Mouse (Mus musculus) MEL (cell line): ENCODE results near the gene Dcaf10.
A peak's percentile ranks its signal among the peaks of the same experiment; 100 is the strongest.

Experiments
- BHLHE40 ChIP-seq: IDR thresholded peaks from 2 replicates; pipeline ENCODE4 v1.6.1; 2012; ENCODE audit warnings: low read depth, mild to moderate bottlenecking, inconsistent platforms, low read length, improper control_type of control experiment, borderline replicate concordance
- CTCF ChIP-seq, 3 experiments: IDR thresholded peaks in 2 of 3; conservative IDR thresholded peaks in 1 of 3; 2 replicates each; pipeline ENCODE4 v1.5.1; 2011 to 2012; ENCODE audit warnings: low read length in 3 of 3, low read depth in 2 of 3, mild to moderate bottlenecking in 2 of 3, improper control_type of control experiment in 1 of 3, inconsistent platforms in 1 of 3, mixed read lengths in 1 of 3, moderate library complexity in 1 of 3; ENCODE audit not compliant: control insufficient read depth in 1 of 3, insufficient read depth in 1 of 3, poor library complexity in 1 of 3, severe bottlenecking in 1 of 3
- E2F4 ChIP-seq: IDR thresholded peaks from 2 replicates; pipeline ENCODE4 v1.6.1; 2011; ENCODE audit warnings: low read depth, low read length, improper control_type of control experiment, borderline replicate concordance
- ELF1 ChIP-seq: IDR thresholded peaks from 2 replicates; pipeline ENCODE4 v1.6.1; 2014; ENCODE audit warnings: low read depth, mild to moderate bottlenecking, inconsistent platforms, low read length, improper control_type of control experiment, moderate library complexity
- EP300 ChIP-seq, 2 experiments: IDR thresholded peaks; 2 replicates each; pipeline ENCODE4 v1.6.1; 2011; ENCODE audit warnings: improper control_type of control experiment in 2 of 2, low read length in 2 of 2, low read depth in 1 of 2, mild to moderate bottlenecking in 1 of 2
- ETS1 ChIP-seq: IDR thresholded peaks from 2 replicates; pipeline ENCODE4 v1.6.1; 2012; ENCODE audit warnings: low read depth, mild to moderate bottlenecking, inconsistent platforms, low read length, improper control_type of control experiment, moderate library complexity
- MYC ChIP-seq: IDR thresholded peaks from 2 replicates; pipeline ENCODE4 v1.6.1; 2011; ENCODE audit warnings: low read depth, mild to moderate bottlenecking, low read length, improper control_type of control experiment, moderate library complexity
- POLR2A ChIP-seq, 2 experiments: IDR thresholded peaks; 2 replicates each; pipeline ENCODE4 v1.6.1; 2011 to 2012; ENCODE audit warnings: low read length in 2 of 2, mild to moderate bottlenecking in 2 of 2, control low read depth in 1 of 2, improper control_type of control experiment in 1 of 2, low read depth in 1 of 2, moderate library complexity in 1 of 2; ENCODE audit not compliant: control insufficient read depth in 1 of 2, insufficient read depth in 1 of 2, poor library complexity in 1 of 2
- TAL1 ChIP-seq: IDR thresholded peaks from 2 replicates; pipeline ENCODE4 v1.6.1; 2012; ENCODE audit warnings: mild to moderate bottlenecking, inconsistent platforms, low read length, moderate library complexity, mixed read lengths
- TCF12 ChIP-seq: IDR thresholded peaks from 2 replicates; pipeline ENCODE4 v1.6.1; 2014; ENCODE audit warnings: low read depth, mild to moderate bottlenecking, inconsistent platforms, low read length, improper control_type of control experiment, moderate library complexity
- USF1 ChIP-seq: IDR thresholded peaks from 2 replicates; pipeline ENCODE4 v1.6.1; 2014; ENCODE audit warnings: low read depth, mild to moderate bottlenecking, inconsistent platforms, low read length, improper control_type of control experiment, moderate library complexity
- USF2 ChIP-seq, 2 experiments: IDR thresholded peaks; 2 replicates each; pipeline ENCODE4 v1.6.1; 2011 to 2012; ENCODE audit warnings: improper control_type of control experiment in 2 of 2, low read length in 2 of 2, borderline replicate concordance in 1 of 2, inconsistent platforms in 1 of 2, low read depth in 1 of 2, mild to moderate bottlenecking in 1 of 2; ENCODE audit not compliant: insufficient read depth in 1 of 2

- no peak for TF ChIP-seq POLR2A (IDR thresholded peaks at IDR 0.05; ENCODE audit: control insufficient read depth in 1 of 2, insufficient read depth in 1 of 2, low read depth in 1 of 2, low read length in 2 of 2, poor library complexity in 1 of 2)
- TF ChIP-seq CTCF (IDR thresholded peaks at IDR 0.05 in 2 of 3, conservative IDR thresholded peaks at IDR 0.05 in 1 of 3; ENCODE audit: control insufficient read depth in 1 of 3, insufficient read depth in 1 of 3, low read depth in 2 of 3, low read length in 3 of 3, poor library complexity in 1 of 3, severe bottlenecking in 1 of 3) = peak; percentile 20 to 27 (median 25); a peak in 5 of 6 replicates
- no peak for TF ChIP-seq E2F4
- TF ChIP-seq TAL1 = no peak
- TF ChIP-seq BHLHE40 = no peak
- TF ChIP-seq TCF12 = no peak
- no peak for TF ChIP-seq ETS1
- TF ChIP-seq EP300 (IDR thresholded peaks at IDR 0.05; ENCODE audit: low read depth in 1 of 2, low read length in 2 of 2) = no peak
- no peak for TF ChIP-seq MYC
- TF ChIP-seq USF2 (IDR thresholded peaks at IDR 0.05; ENCODE audit: borderline replicate concordance in 1 of 2, insufficient read depth in 1 of 2, low read depth in 1 of 2, low read length in 2 of 2) = no peak
- TF ChIP-seq ELF1 = no peak
- no peak for TF ChIP-seq USF1
Observed at GRCm38 (mm10) chr4:45392099-45392498, 50.2 kb downstream of the Dcaf10 start.
